Mouse (Mus musculus) embryonic fibroblast, embryonic 13.5 days (primary cell): ENCODE measurements at regions not wholly inside any gene's neighbourhood (a gene's known extent, or its start where the extent isn't known, plus 50 kb on each side); places are given as distances from the start of the nearest gene placed in this dataset.
"Not testable (repeated sequence)": the region's sequence is repeated elsewhere in the genome, so short reads cannot be mapped to it uniquely, and the experiment has no call there.

Experiments used
- CTCF ChIP-seq: IDR thresholded peaks from 2 replicates; pipeline ENCODE4 v1.5.1; 2011; ENCODE audit warnings: mild to moderate bottlenecking, control low read depth, low read length, moderate library complexity, borderline replicate concordance; ENCODE audit not compliant: insufficient read depth
- POLR2A ChIP-seq: IDR thresholded peaks from 2 replicates; pipeline ENCODE4 v1.6.1; 2011; ENCODE audit warnings: low read depth, mild to moderate bottlenecking, control low read depth, low read length, moderate library complexity

GRCm38 (mm10) chr8:30202746-30203145 is 2755.3 kb downstream of the Poteg start:
- not testable (repeated sequence) for TF ChIP-seq CTCF, POLR2A
